Mouse (Mus musculus) stomach, postnatal 0 days (tissue): ENCODE results near the gene Carm1.

Source experiments
- CTCF ChIP-seq: IDR thresholded peaks from 2 replicates; pipeline ENCODE4 v1.5.1; 2016; ENCODE audit warnings: antibody characterized with exemption, low read depth, mild to moderate bottlenecking, moderate library complexity
- EP300 ChIP-seq: optimal IDR thresholded peaks from 2 replicates; pipeline ENCODE3; 2016; ENCODE audit warnings: antibody characterized with exemption

DNA sequence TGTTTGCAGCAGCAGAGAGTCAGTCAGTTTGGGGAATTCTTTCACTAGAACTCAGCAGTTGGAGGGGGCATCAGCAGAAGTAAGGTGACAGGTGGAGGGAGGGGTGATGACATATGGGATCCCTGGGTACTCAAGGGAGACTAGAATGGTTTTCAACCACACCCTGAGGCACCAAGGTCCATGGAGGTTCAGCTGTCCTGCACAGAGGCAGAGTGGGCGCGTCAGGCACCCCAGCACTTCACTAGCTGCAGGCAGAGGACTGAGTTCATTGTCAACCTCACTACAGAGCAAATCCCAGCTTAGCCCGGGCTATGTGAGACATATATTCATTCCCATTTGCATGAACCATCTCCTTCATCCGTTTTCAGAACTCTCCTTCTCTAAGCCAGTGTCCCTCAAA lies 9.7 kb upstream of the Carm1 start:
- no peak for TF ChIP-seq CTCF
- TF ChIP-seq EP300 = no peak
